Comparison of ENCODE assay signal across 8 mouse cellular contexts in genomic region chr15:101315832-101316231, GRCm38 (mm10). TPM values are rescaled to one million over a fixed set of nuclear protein-coding genes. Genes with fewer than 3 reads are reported as not detected.
A peak's percentile ranks its signal among the peaks of the same experiment; 100 is the strongest.
DNase-seq lines count a peak whose midpoint lies in the region; ATAC-seq lines count a peak whose summit lies in the region.

No protein-coding gene starts in this region.

- H3K36me3 ChIP-seq in hindbrain, embryonic 14.5 days (replicated peaks; ENCODE audit: control insufficient read depth, insufficient read depth): no peaks in the 10 kb centered on the region

- H3K4me3 ChIP-seq in hindbrain, embryonic 14.5 days (replicated peaks; ENCODE audit: low read length): no peak overlapping the region

- 3% methylated on average over 11 of the region's 11 CpGs for WGBS in hindbrain, embryonic 14.5 days

- peak; percentile 96 for DNase-seq in R1 (ENCODE audit: low read depth, low spot score)
- DNase-seq in cerebellum, postnatal 14 days: peak; percentile 88 to 93
- DNase-seq in frontal cortex, postnatal 25 days (ENCODE audit: low spot score in 2 of 2): peak; percentile 89 to 90
- peak; percentile 78 for DNase-seq in hindbrain, embryonic 14.5 days (ENCODE audit: low spot score)
- DNase-seq in layer of hippocampus, postnatal 25 days (ENCODE audit: extremely low spot score in 1 of 2, low spot score in 1 of 2): peak; percentile 85 to 87
- peak; percentile 93 for DNase-seq in lung, postnatal 14 days
- peak; percentile 90 for DNase-seq in ovary, postnatal 36 days (ENCODE audit: low spot score)
- peak; percentile 91 for DNase-seq in thymus, postnatal 14 days

- peak; percentile 83; the same call in 1 of the 2 replicates for ATAC-seq in hindbrain, embryonic 14.5 days (ENCODE audit: low FRiP score)

- H3K4me1 ChIP-seq in hindbrain, embryonic 14.5 days (replicated peaks; ENCODE audit: control insufficient read depth, insufficient read depth, low read length): no peaks in the 10 kb centered on the region

- 0 out of 2 replicates have a peak overlapping the region, but pooled peaks have one; percentile 20 for H3K27ac ChIP-seq in hindbrain, embryonic 14.5 days

- no peaks in the 10 kb centered on the region; the same call in 1 of the 2 replicates for H3K27me3 ChIP-seq in hindbrain, embryonic 14.5 days (ENCODE audit: control insufficient read depth, insufficient read depth, low read length)

- H3K4me2 ChIP-seq in hindbrain, embryonic 14.5 days (replicated peaks): peak overlapping the region; percentile 37

- no peak overlapping the region for H3K9ac ChIP-seq in hindbrain, embryonic 14.5 days

- H3K9me3 ChIP-seq in hindbrain, embryonic 14.5 days (ENCODE audit: control insufficient read depth, low read length): no peaks in the 10 kb centered on the region

RNA-seq across cellular contexts. Expression of gene 6030408B16Rik, which starts 22.8 kb away (rescaled TPM):
- 0.23 and 0.37 TPM in 2 replicates for polyA plus RNA-seq in hindbrain, embryonic 14.5 days (2014; fragmentation: Nextera tagmentation; extraction: Ambion mirVana)
- under 1 TPM; 0.22 to 0.42 TPM for total RNA-seq in layer of hippocampus, postnatal 25 days (2021)

RNA-seq across cellular contexts. Expression of gene Atg101, which starts 31.8 kb away (rescaled TPM):
- 65.4 and 66.3 TPM in 2 replicates for polyA plus RNA-seq in hindbrain, embryonic 14.5 days (2014; fragmentation: Nextera tagmentation; extraction: Ambion mirVana)
- 10 to 100 TPM; 45.2 to 53.9 TPM for total RNA-seq in layer of hippocampus, postnatal 25 days (2021)

RNA-seq across cellular contexts. Expression of gene Krt80, which starts 54.1 kb away (rescaled TPM):
- 0.11 TPM in 1 of 2 replicates, not detected in the other for polyA plus RNA-seq in hindbrain, embryonic 14.5 days (2014; fragmentation: Nextera tagmentation; extraction: Ambion mirVana)
- under 1 TPM; 0.21 to 0.22 TPM for total RNA-seq in layer of hippocampus, postnatal 25 days (2021)
